Mouse (Mus musculus): ENCODE results near the gene 1700034J05Rik. TPM values are rescaled to one million over a fixed set of nuclear protein-coding genes. Genes with fewer than 3 reads are reported as not detected.

The 1700034J05Rik gene
- polyA plus RNA-seq, 1 experiment from 2014 or later = not detected

GRCm38 (mm10) chr6:146963396-146964150, 9.4 kb upstream of the 1700034J05Rik start:
- Histone ChIP-seq H3K9me3 (replicated peaks) (no peaks in the 10 kb centered on the region), H3K27me3 (replicated peaks) (no peaks in the 10 kb centered on the region), H3K9ac (replicated peaks) (no peak overlapping the region), H3K4me2 (no peak overlapping the region), H3K36me3 (no peaks in the 10 kb centered on the region), H3K27ac (replicated peaks) (no peak overlapping the region), H3K4me3 (replicated peaks) (no peak overlapping the region), H3K4me1 (0 out of 2 replicates have a peak, but pooled peaks cover 3% of the 10 kb centered on the region)
- no peak for ATAC-seq (ENCODE audit: low FRiP score)
- 89% methylated on average over 6 of the region's 6 CpGs for WGBS

- Histone ChIP-seq H3K27me3 (replicated peaks) (no peaks in the 10 kb centered on the region), H3K4me1 (0 out of 2 replicates have a peak, but pooled peaks cover 3% of the 10 kb centered on the region), H3K4me2 (no peak overlapping the region), H3K9ac (replicated peaks) (no peak overlapping the region), H3K9me3 (replicated peaks) (no peaks in the 10 kb centered on the region), H3K36me3 (no peaks in the 10 kb centered on the region), H3K27ac (replicated peaks) (no peak overlapping the region), H3K4me3 (replicated peaks) (no peak overlapping the region)
- 67% methylated on average over 6 of the region's 6 CpGs for WGBS
- ATAC-seq (ENCODE audit: low FRiP score) = no peak
These were observed 7.7 kb upstream of the 1700034J05Rik start for GRCm38 (mm10) chr6:146961832-146962481.

GRCm38 (mm10) chr6:146960956-146961355, 6.7 kb upstream of the 1700034J05Rik start:
- Histone ChIP-seq H3K9ac (replicated peaks) (no peak overlapping the region), H3K4me1 (0 out of 2 replicates have a peak, but pooled peaks cover 4% of the 10 kb centered on the region), H3K27ac (replicated peaks) (no peak overlapping the region), H3K4me3 (replicated peaks) (no peak overlapping the region), H3K36me3 (no peaks in the 10 kb centered on the region), H3K9me3 (replicated peaks) (no peaks in the 10 kb centered on the region), H3K27me3 (replicated peaks) (no peaks in the 10 kb centered on the region), H3K4me2 (no peak overlapping the region)
- WGBS = 82% methylated on average over 5 of the region's 5 CpGs
- no peak for ATAC-seq (ENCODE audit: low FRiP score)

- WGBS = 89% methylated on average over 9 of the region's 9 CpGs
- Histone ChIP-seq H3K4me1 (0 out of 2 replicates have a peak, but pooled peaks cover 6% of the 10 kb centered on the region), H3K27ac (replicated peaks) (no peak overlapping the region), H3K36me3 (no peaks in the 10 kb centered on the region), H3K9ac (replicated peaks) (no peak overlapping the region), H3K4me2 (no peak overlapping the region), H3K27me3 (replicated peaks) (no peaks in the 10 kb centered on the region), H3K9me3 (replicated peaks) (no peaks in the 10 kb centered on the region), H3K4me3 (replicated peaks) (no peak overlapping the region)
- ATAC-seq (ENCODE audit: low FRiP score) = no peak
These were observed 5.9 kb upstream of the 1700034J05Rik start for GRCm38 (mm10) chr6:146959908-146960680.

GRCm38 (mm10) chr6:146958694-146959093, 4.5 kb upstream of the 1700034J05Rik start:
- H3K9ac ChIP-seq (replicated peaks) = no peak overlapping the region
- H3K27ac ChIP-seq (replicated peaks) = no peak overlapping the region
- no peaks in the 10 kb centered on the region for H3K27me3 ChIP-seq (replicated peaks)
- no peak for ATAC-seq (ENCODE audit: low FRiP score)
- no peak overlapping the region for H3K4me2 ChIP-seq
- H3K4me1 ChIP-seq = 0 out of 2 replicates have a peak, but pooled peaks cover 6% of the 10 kb centered on the region
- H3K9me3 ChIP-seq (replicated peaks) = no peaks in the 10 kb centered on the region
- H3K4me3 ChIP-seq (replicated peaks) = no peak overlapping the region
- no peaks in the 10 kb centered on the region for H3K36me3 ChIP-seq
- 73% methylated on average over 1 of the region's 1 CpGs for WGBS

GRCm38 (mm10) chr6:146956961-146957360, 2.7 kb upstream of the 1700034J05Rik start:
- no peak overlapping the region for H3K4me3 ChIP-seq (replicated peaks)
- no peak for ATAC-seq (ENCODE audit: low FRiP score)
- WGBS = 91% methylated on average over 1 of the region's 1 CpGs

GRCm38 (mm10) chr6:146955896-146956295, 1.7 kb upstream of the 1700034J05Rik start:
- no peaks in the 10 kb centered on the region for H3K36me3 ChIP-seq
- H3K4me1 ChIP-seq = 0 out of 2 replicates have a peak, but pooled peaks cover 3% of the 10 kb centered on the region
- 27% methylated on average over 12 of the region's 12 CpGs for WGBS
- no peak for ATAC-seq (ENCODE audit: low FRiP score)
- no peak overlapping the region for H3K4me3 ChIP-seq (replicated peaks)
- no peak overlapping the region for H3K4me2 ChIP-seq
- no peaks in the 10 kb centered on the region for H3K27me3 ChIP-seq (replicated peaks)
- H3K9ac ChIP-seq (replicated peaks) = no peak overlapping the region
- no peaks in the 10 kb centered on the region for H3K9me3 ChIP-seq (replicated peaks)
- H3K27ac ChIP-seq (replicated peaks) = no peak overlapping the region

More at GRCm38 (mm10) chr6:146956961-146957360, 2.7 kb upstream of the 1700034J05Rik start:
- Histone ChIP-seq H3K4me2 (no peak overlapping the region), H3K27ac (replicated peaks) (no peak overlapping the region), H3K4me1 (0 out of 2 replicates have a peak, but pooled peaks cover 4% of the 10 kb centered on the region), H3K27me3 (replicated peaks) (no peaks in the 10 kb centered on the region), H3K36me3 (no peaks in the 10 kb centered on the region), H3K9me3 (replicated peaks) (no peaks in the 10 kb centered on the region), H3K9ac (replicated peaks) (no peak overlapping the region)

GRCm38 (mm10) chr6:146955475-146955874, 1.3 kb upstream of the 1700034J05Rik start:
- H3K9ac ChIP-seq (replicated peaks) = no peak overlapping the region
- H3K36me3 ChIP-seq = no peaks in the 10 kb centered on the region
- no peak overlapping the region for H3K4me3 ChIP-seq (replicated peaks)
- H3K4me2 ChIP-seq = no peak overlapping the region
- H3K27me3 ChIP-seq (replicated peaks) = no peaks in the 10 kb centered on the region
- no peak overlapping the region for H3K27ac ChIP-seq (replicated peaks)
- no peaks in the 10 kb centered on the region for H3K9me3 ChIP-seq (replicated peaks)
- WGBS = 92% methylated on average over 1 of the region's 1 CpGs
- no peak for ATAC-seq (ENCODE audit: low FRiP score)
- H3K4me1 ChIP-seq = 0 out of 2 replicates have a peak, but pooled peaks cover 3% of the 10 kb centered on the region

GRCm38 (mm10) chr6:146950454-146950832, 3.8 kb downstream of the 1700034J05Rik start:
- Histone ChIP-seq H3K4me3 (replicated peaks) (no peak overlapping the region), H3K36me3 (no peaks in the 10 kb centered on the region), H3K4me1 (no peaks in the 10 kb centered on the region), H3K4me2 (no peak overlapping the region), H3K9ac (replicated peaks) (no peak overlapping the region), H3K9me3 (replicated peaks) (no peaks in the 10 kb centered on the region), H3K27ac (replicated peaks) (no peak overlapping the region), H3K27me3 (replicated peaks) (no peaks in the 10 kb centered on the region)
- 22% methylated on average over 1 of the region's 1 CpGs for WGBS
- ATAC-seq (ENCODE audit: low FRiP score) = no peak

- Histone ChIP-seq H3K27ac (replicated peaks) (no peak overlapping the region), H3K9me3 (replicated peaks) (no peaks in the 10 kb centered on the region), H3K4me3 (replicated peaks) (no peak overlapping the region), H3K27me3 (replicated peaks) (no peaks in the 10 kb centered on the region), H3K9ac (replicated peaks) (no peak overlapping the region), H3K4me1 (no peaks in the 10 kb centered on the region), H3K36me3 (no peaks in the 10 kb centered on the region), H3K4me2 (no peak overlapping the region)
- WGBS = 66% methylated on average over 10 of the region's 10 CpGs
- ATAC-seq (ENCODE audit: low FRiP score) = no peak
These were observed 4.4 kb downstream of the 1700034J05Rik start for GRCm38 (mm10) chr6:146949682-146950453.

- no peaks in the 10 kb centered on the region for H3K9me3 ChIP-seq (replicated peaks)
- no peak overlapping the region for H3K27ac ChIP-seq (replicated peaks)
- H3K9ac ChIP-seq (replicated peaks) = no peak overlapping the region
- 87% methylated on average over 4 of the region's 4 CpGs for WGBS
- H3K27me3 ChIP-seq (replicated peaks) = no peaks in the 10 kb centered on the region
- H3K4me3 ChIP-seq (replicated peaks) = no peak overlapping the region
- no peak overlapping the region for H3K4me2 ChIP-seq
- ATAC-seq (ENCODE audit: low FRiP score) = no peak
- no peaks in the 10 kb centered on the region for H3K4me1 ChIP-seq
- no peaks in the 10 kb centered on the region for H3K36me3 ChIP-seq
These were observed 7.0 kb downstream of the 1700034J05Rik start for GRCm38 (mm10) chr6:146947186-146947585.

All from neural tube, embryonic 15.5 days (tissue).